Mouse (Mus musculus): ENCODE data around the gene Ifna14. TPM values are rescaled to one million over a fixed set of nuclear protein-coding genes. Genes with fewer than 3 reads are reported as not detected.
"Not testable (repeated sequence)": the region's sequence is repeated elsewhere in the genome, so short reads cannot be mapped to it uniquely, and the experiment has no call there.

Ifna14 gene
- not detected in 2 replicates for polyA plus RNA-seq (2012; rRNA removed)

GRCm38 (mm10) chr4:88571698-88572097 lies at the start of gene Ifna14:
TSS of gene Ifna14 (minus strand) at chr4:88571798.
- no peak for DNase-seq
- TF ChIP-seq CTCF (IDR thresholded peaks at IDR 0.05; ENCODE audit: insufficient read depth, low read length), result no peak
- no peak for TF ChIP-seq POLR2A (IDR thresholded peaks at IDR 0.05; ENCODE audit: borderline replicate concordance, extremely low read depth, low read depth, low read length)
- no peak within 1 kb of the TSS for H3K4me3 ChIP-seq (replicated peaks; ENCODE audit: extremely low read depth, low read depth, low read length)
- H3K4me1 ChIP-seq (ENCODE audit: control insufficient read depth, insufficient read depth, low read length), result no peaks in the 10 kb centered on the region
- 67% methylated on average over 1 of the region's 1 CpGs for WGBS

- no peaks in the 10 kb centered on the region for H3K4me1 ChIP-seq (ENCODE audit: control insufficient read depth, insufficient read depth, low read length)
- DNase-seq, result no peak
- TF ChIP-seq POLR2A (IDR thresholded peaks at IDR 0.05; ENCODE audit: borderline replicate concordance, extremely low read depth, low read depth, low read length) (no peak), CTCF (IDR thresholded peaks at IDR 0.05; ENCODE audit: insufficient read depth, low read length) (no peak)
- no peak within 1 kb of the TSS for H3K4me3 ChIP-seq (replicated peaks; ENCODE audit: extremely low read depth, low read depth, low read length)
Measured at GRCm38 (mm10) chr4:88603276-88603675, 31.7 kb upstream of the Ifna14 start, which contains the start of gene Ifna12. TSS of gene Ifna12 (minus strand) at chr4:88603376.

GRCm38 (mm10) chr4:88592285-88592684 lies 20.7 kb upstream of the Ifna14 start, which contains the start of gene Ifna9:
TSS of gene Ifna9 (minus strand) at chr4:88592385.
- Histone ChIP-seq H3K4me1 (ENCODE audit: control insufficient read depth, insufficient read depth, low read length) (no peaks in the 10 kb centered on the region), H3K4me3 (replicated peaks; ENCODE audit: extremely low read depth, low read depth, low read length) (no peak within 1 kb of the TSS)
- TF ChIP-seq POLR2A (IDR thresholded peaks at IDR 0.05; ENCODE audit: borderline replicate concordance, extremely low read depth, low read depth, low read length), result no peak
- TF ChIP-seq CTCF (IDR thresholded peaks at IDR 0.05; ENCODE audit: insufficient read depth, low read length), result no peak
- WGBS, result 69% methylated on average over 1 of the region's 1 CpGs
- no peak for DNase-seq

GRCm38 (mm10) chr4:88561791-88562190 lies 9.8 kb downstream of the Ifna14 start:
- DNase-seq, result no peak
- Histone ChIP-seq H3K4me3 (replicated peaks; ENCODE audit: extremely low read depth, low read depth, low read length) (no peak overlapping the region), H3K4me1 (ENCODE audit: control insufficient read depth, insufficient read depth, low read length) (no peaks in the 10 kb centered on the region)
- WGBS, result 97% methylated on average over 1 of the region's 1 CpGs
- no peak for TF ChIP-seq CTCF (IDR thresholded peaks at IDR 0.05; ENCODE audit: insufficient read depth, low read length)
- no peak for TF ChIP-seq POLR2A (IDR thresholded peaks at IDR 0.05; ENCODE audit: borderline replicate concordance, extremely low read depth, low read depth, low read length)

- H3K4me3 ChIP-seq (replicated peaks; ENCODE audit: extremely low read depth, low read depth, low read length); DNase-seq; H3K4me1 ChIP-seq (ENCODE audit: control insufficient read depth, insufficient read depth, low read length): not testable (repeated sequence)
Measured at GRCm38 (mm10) chr4:88558145-88558544, 13.5 kb downstream of the Ifna14 start, which contains the start of gene Ifna15. TSS of gene Ifna15 (minus strand) at chr4:88558245.

GRCm38 (mm10) chr4:88550161-88550945 lies 21.2 kb downstream of the Ifna14 start:
- 15% methylated on average over 22 of the region's 22 CpGs for WGBS
- H3K4me1 ChIP-seq (ENCODE audit: control insufficient read depth, insufficient read depth, low read length), result no peaks in the 10 kb centered on the region
- peak; percentile 72 for DNase-seq

GRCm38 (mm10) chr4:88547986-88548385 lies 23.6 kb downstream of the Ifna14 start:
- TF ChIP-seq CTCF (IDR thresholded peaks at IDR 0.05; ENCODE audit: insufficient read depth, low read length) (no peak), POLR2A (IDR thresholded peaks at IDR 0.05; ENCODE audit: borderline replicate concordance, extremely low read depth, low read depth, low read length) (no peak)
- no peak overlapping the region for H3K4me3 ChIP-seq (replicated peaks; ENCODE audit: extremely low read depth, low read depth, low read length)
- no peak for DNase-seq
- no peaks in the 10 kb centered on the region for H3K4me1 ChIP-seq (ENCODE audit: control insufficient read depth, insufficient read depth, low read length)
- 72% methylated on average over 1 of the region's 1 CpGs for WGBS

More at GRCm38 (mm10) chr4:88550161-88550945, 21.2 kb downstream of the Ifna14 start:
- TF ChIP-seq CTCF (IDR thresholded peaks at IDR 0.05; ENCODE audit: insufficient read depth, low read length) (peak; percentile 89), POLR2A (IDR thresholded peaks at IDR 0.05; ENCODE audit: borderline replicate concordance, extremely low read depth, low read depth, low read length) (no peak)
- peak overlapping the region; percentile 68 for H3K4me3 ChIP-seq (replicated peaks; ENCODE audit: extremely low read depth, low read depth, low read length)

GRCm38 (mm10) chr4:88543649-88544234 lies 27.9 kb downstream of the Ifna14 start:
- Histone ChIP-seq H3K4me1 (ENCODE audit: control insufficient read depth, insufficient read depth, low read length) (no peaks in the 10 kb centered on the region), H3K4me3 (replicated peaks; ENCODE audit: extremely low read depth, low read depth, low read length) (no peak overlapping the region)
- 48% methylated on average over 2 of the region's 2 CpGs for WGBS
- TF ChIP-seq CTCF (IDR thresholded peaks at IDR 0.05; ENCODE audit: insufficient read depth, low read length), result peak; percentile 29; the same call in 1 of the 2 replicates
- no peak for TF ChIP-seq POLR2A (IDR thresholded peaks at IDR 0.05; ENCODE audit: borderline replicate concordance, extremely low read depth, low read depth, low read length)
- DNase-seq, result no peak

GRCm38 (mm10) chr4:88537328-88537727 lies 34.3 kb downstream of the Ifna14 start:
- TF ChIP-seq CTCF (IDR thresholded peaks at IDR 0.05; ENCODE audit: insufficient read depth, low read length) (no peak), POLR2A (IDR thresholded peaks at IDR 0.05; ENCODE audit: borderline replicate concordance, extremely low read depth, low read depth, low read length) (no peak)
- Histone ChIP-seq H3K4me3 (replicated peaks; ENCODE audit: extremely low read depth, low read depth, low read length) (peak overlapping the region; percentile 35), H3K4me1 (ENCODE audit: control insufficient read depth, insufficient read depth, low read length) (peaks cover 11% of the 10 kb centered on the region; the same call in 1 of the 2 replicates)
- DNase-seq, result peak; percentile 24
- whole genome bisulfite sequencing, result 7% methylated on average over 12 of the region's 12 CpGs

GRCm38 (mm10) chr4:88536640-88537039 lies 35.0 kb downstream of the Ifna14 start:
- Histone ChIP-seq H3K4me1 (ENCODE audit: control insufficient read depth, insufficient read depth, low read length) (peaks cover 11% of the 10 kb centered on the region; the same call in 1 of the 2 replicates), H3K4me3 (replicated peaks; ENCODE audit: extremely low read depth, low read depth, low read length) (no peak overlapping the region)
- no peak for TF ChIP-seq CTCF (IDR thresholded peaks at IDR 0.05; ENCODE audit: insufficient read depth, low read length)
- no peak for TF ChIP-seq POLR2A (IDR thresholded peaks at IDR 0.05; ENCODE audit: borderline replicate concordance, extremely low read depth, low read depth, low read length)
- 29% methylated on average over 7 of the region's 7 CpGs for WGBS
- no peak for DNase-seq

Data from lung, adult 2 months (tissue).